Mouse (Mus musculus): ENCODE data around the gene Nav1. TPM values are rescaled to one million over a fixed set of nuclear protein-coding genes. Genes with fewer than 3 reads are reported as not detected.

The Nav1 gene
- total and polyA plus RNA-seq, 2 experiments from 2014 or later: 35.5 to 85.8 TPM

DNA sequence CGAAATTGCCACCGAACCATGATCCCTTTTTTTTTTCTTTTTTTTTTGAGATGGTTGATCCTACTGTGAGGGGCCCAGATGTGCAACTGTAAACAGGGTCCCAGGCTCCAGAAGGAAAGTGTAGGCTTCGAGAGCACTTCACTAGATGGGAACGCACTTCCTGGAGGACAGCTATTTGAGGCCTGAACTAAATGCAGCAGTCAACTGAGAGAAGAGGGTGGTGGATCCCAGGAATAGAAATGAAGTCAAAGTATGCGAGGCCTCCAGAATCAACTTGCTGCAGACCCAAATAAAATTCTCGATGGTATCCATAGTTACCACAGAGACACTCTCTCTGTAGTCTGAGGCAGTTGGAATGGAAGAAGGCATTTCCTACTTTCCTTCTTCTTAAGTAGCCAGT lies 168.3 kb downstream of the Nav1 start:
- H3K36me3 ChIP-seq (ENCODE audit: insufficient read depth): peaks cover 54% of the 10 kb centered on the region
- no peak overlapping the region for H3K9ac ChIP-seq
- no peak overlapping the region for H3K27ac ChIP-seq (ENCODE audit: low read depth, low read length)
- no peak for ATAC-seq
- no peaks in the 10 kb centered on the region for H3K9me3 ChIP-seq (ENCODE audit: low read length)
- H3K4me3 ChIP-seq (ENCODE audit: low read depth, low read length): no peak overlapping the region
- DNase-seq: no peak
- H3K27me3 ChIP-seq (ENCODE audit: insufficient read depth, low read length): no peaks in the 10 kb centered on the region
- no peak for TF ChIP-seq CTCF (IDR thresholded peaks at IDR 0.05; ENCODE audit: low read depth)
- WGBS: 93% methylated on average over 6 of the region's 6 CpGs
- H3K4me1 ChIP-seq (ENCODE audit: insufficient read depth): no peaks in the 10 kb centered on the region
- H3K4me2 ChIP-seq (ENCODE audit: low read depth): no peak overlapping the region

DNA sequence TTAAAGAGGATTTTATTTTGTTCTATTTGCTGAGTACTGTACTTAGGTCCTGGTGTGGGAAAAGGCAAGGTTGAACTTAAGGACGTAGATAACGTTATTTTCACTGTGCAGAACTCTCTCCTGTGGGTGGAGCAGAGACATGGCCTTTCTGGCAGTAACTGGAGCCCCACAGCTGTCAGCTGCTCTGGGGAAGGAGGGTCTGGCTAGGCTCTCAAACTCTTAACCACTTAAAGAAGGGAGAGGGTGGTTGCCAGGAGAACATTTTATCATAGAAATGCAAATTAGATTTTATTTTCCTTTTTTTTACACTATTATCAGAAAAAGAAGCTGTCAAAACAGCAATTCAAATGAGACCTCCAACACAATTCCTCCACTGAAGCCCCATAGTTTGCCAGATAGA lies 171.3 kb downstream of the Nav1 start:
- Histone ChIP-seq H3K9me3 (ENCODE audit: low read length) (no peaks in the 10 kb centered on the region), H3K4me2 (ENCODE audit: low read depth) (no peak overlapping the region), H3K4me1 (ENCODE audit: insufficient read depth) (no peaks in the 10 kb centered on the region), H3K27ac (ENCODE audit: low read depth, low read length) (no peak overlapping the region), H3K27me3 (ENCODE audit: insufficient read depth, low read length) (no peaks in the 10 kb centered on the region), H3K9ac (no peak overlapping the region), H3K36me3 (ENCODE audit: insufficient read depth) (peaks cover 26% of the 10 kb centered on the region), H3K4me3 (ENCODE audit: low read depth, low read length) (no peak overlapping the region)
- DNase-seq: peak; percentile 26
- ATAC-seq: peak; percentile 79; the same call in 1 of the 2 replicates
- TF ChIP-seq CTCF (IDR thresholded peaks at IDR 0.05; ENCODE audit: low read depth): no peak
- 16% methylated on average over 2 of the region's 2 CpGs for WGBS

DNA sequence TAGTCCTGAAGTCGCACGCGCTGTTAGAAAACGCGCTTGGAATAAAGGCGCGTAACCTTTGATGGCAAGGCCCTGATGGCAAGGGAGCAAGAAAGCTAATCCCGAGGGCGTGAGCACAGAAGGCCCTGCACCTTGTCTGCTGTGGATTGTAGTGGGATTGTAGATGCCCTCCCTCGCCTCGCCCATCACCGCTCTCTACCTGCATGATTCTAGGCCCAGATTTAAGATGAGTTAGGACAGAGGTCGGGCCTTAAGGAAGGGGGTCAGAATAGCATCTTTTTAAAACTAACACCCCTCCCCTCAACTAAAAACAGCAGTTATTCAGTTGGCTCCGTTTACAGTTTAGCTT lies 176.5 kb downstream of the Nav1 start:
- H3K4me3 ChIP-seq (ENCODE audit: low read depth, low read length): peak overlapping the region; percentile 95
- no peaks in the 10 kb centered on the region for H3K27me3 ChIP-seq (ENCODE audit: insufficient read depth, low read length)
- peak overlapping the region; percentile 68 for H3K4me2 ChIP-seq (ENCODE audit: low read depth)
- peaks cover 5% of the 10 kb centered on the region; the same call in 1 of the 2 replicates for H3K36me3 ChIP-seq (ENCODE audit: insufficient read depth)
- ATAC-seq (no peak; the same call in 1 of the 2 replicates), DNase-seq (no peak)
- H3K27ac ChIP-seq (ENCODE audit: low read depth, low read length): peak overlapping the region; percentile 93
- H3K4me1 ChIP-seq (ENCODE audit: insufficient read depth): peaks cover 13% of the 10 kb centered on the region
- TF ChIP-seq CTCF (IDR thresholded peaks at IDR 0.05; ENCODE audit: low read depth): no peak
- no peaks in the 10 kb centered on the region for H3K9me3 ChIP-seq (ENCODE audit: low read length)
- peak overlapping the region; percentile 85 for H3K9ac ChIP-seq
- WGBS: under 1% methylated on average over 14 of the region's 14 CpGs

DNA sequence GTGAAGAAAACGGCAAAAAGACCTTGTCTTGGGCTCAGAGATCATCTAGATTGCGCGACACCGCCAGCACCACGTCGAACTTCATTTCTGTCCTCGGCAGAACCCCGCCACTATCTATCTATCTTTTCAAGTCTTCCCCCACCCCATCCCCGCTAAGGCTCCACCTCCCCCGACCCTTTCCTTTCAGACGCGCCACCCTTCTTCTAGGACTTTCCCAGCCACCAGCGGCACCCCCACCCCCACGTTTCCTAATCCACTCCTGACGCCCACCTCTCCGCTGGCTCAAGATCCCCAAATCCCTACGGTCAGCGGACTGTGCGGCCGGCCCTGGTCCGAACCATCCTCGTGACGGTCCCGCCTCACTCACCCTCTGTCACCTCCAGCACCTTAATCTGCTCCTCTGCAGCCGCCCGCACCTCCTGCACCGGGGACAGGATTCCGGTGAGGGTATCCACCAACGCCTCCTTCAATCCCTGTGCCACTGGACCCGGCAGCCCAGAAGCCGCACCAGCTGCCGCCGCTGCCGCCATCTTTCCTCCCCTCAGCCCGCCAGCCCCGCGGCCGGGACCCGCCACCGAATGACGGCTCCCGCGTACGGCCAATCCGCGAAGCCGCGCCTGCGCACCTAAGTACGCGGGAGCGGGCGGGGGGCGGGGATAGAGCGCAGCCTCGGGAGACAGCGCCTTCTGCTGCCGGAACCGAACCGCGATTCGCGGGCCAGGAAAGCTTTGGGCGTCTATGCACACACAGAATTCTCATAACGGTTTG lies 177.0 kb downstream of the Nav1 start, which contains the start of gene Ipo9:
Ipo9 (minus strand) TSS at position 599 of the 768 bp plus-strand sequence.
- Histone ChIP-seq H3K36me3 (ENCODE audit: insufficient read depth) (peaks cover 5% of the 10 kb centered on the region; the same call in 1 of the 2 replicates), H3K4me3 (ENCODE audit: low read depth, low read length) (peak within 1 kb of the TSS; percentile 95), H3K27ac (ENCODE audit: low read depth, low read length) (peak within 1 kb of the TSS; percentile 93), H3K9ac (peak within 1 kb of the TSS; percentile 85), H3K27me3 (ENCODE audit: insufficient read depth, low read length) (no peaks in the 10 kb centered on the region), H3K4me2 (ENCODE audit: low read depth) (peak within 1 kb of the TSS; percentile 68), H3K9me3 (ENCODE audit: low read length) (no peaks in the 10 kb centered on the region), H3K4me1 (ENCODE audit: insufficient read depth) (peaks cover 13% of the 10 kb centered on the region)
- TF ChIP-seq CTCF (IDR thresholded peaks at IDR 0.05; ENCODE audit: low read depth): peak; percentile 85
- peak; percentile 98 for DNase-seq
- WGBS: 1% methylated on average over 65 of the region's 65 CpGs
- ATAC-seq: peak; percentile 98

DNA sequence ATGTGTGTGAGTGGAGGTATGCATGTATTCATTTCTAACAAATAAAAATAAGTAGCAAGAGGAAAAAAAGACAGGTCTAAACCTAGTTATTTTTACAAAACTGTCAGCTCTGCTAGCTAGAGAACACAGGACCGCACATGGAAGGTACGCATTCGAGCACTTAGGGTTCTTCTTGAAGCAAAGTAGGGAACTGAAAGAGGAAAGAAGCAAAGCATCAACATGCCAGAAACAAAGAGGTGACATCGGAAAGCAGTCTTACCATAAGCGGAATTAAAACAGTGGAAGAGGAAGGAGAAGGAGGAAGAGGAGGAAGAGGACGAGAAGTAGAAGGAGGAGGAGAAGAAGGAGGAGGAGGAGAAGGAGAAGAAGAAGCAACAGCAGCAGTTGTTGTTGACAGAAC lies 179.7 kb downstream of the Nav1 start:
- Histone ChIP-seq H3K9me3 (ENCODE audit: low read length) (no peaks in the 10 kb centered on the region), H3K36me3 (ENCODE audit: insufficient read depth) (peaks cover 11% of the 10 kb centered on the region; the same call in 1 of the 2 replicates), H3K4me2 (ENCODE audit: low read depth) (no peak overlapping the region), H3K27ac (ENCODE audit: low read depth, low read length) (no peak overlapping the region), H3K4me1 (ENCODE audit: insufficient read depth) (peaks cover 13% of the 10 kb centered on the region), H3K9ac (no peak overlapping the region), H3K27me3 (ENCODE audit: insufficient read depth, low read length) (no peaks in the 10 kb centered on the region), H3K4me3 (ENCODE audit: low read depth, low read length) (no peak overlapping the region)
- no peak for TF ChIP-seq CTCF (IDR thresholded peaks at IDR 0.05; ENCODE audit: low read depth)
- ATAC-seq: no peak
- DNase-seq: no peak
- 89% methylated on average over 6 of the region's 6 CpGs for WGBS

DNA sequence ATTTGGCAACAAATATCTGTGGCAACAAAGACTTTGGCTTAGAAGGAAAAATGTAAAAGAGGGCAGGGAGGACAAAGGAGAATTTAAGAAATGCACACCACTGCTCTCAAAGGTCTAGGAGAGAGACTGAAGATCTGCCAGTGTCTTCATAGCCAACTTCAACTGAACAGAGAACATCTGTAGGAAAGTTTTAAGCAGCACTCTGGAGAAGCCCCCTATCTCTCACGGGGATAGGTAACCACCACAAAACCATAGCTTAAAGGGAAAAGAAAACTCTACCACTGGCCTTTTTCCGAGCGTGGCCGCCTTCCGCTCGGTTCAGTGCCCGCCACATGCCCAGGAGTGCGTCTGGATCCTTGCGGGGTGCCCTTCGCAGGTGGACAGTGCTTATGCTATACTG lies 180.4 kb downstream of the Nav1 start:
- H3K9ac ChIP-seq: no peak overlapping the region
- H3K36me3 ChIP-seq (ENCODE audit: insufficient read depth): peaks cover 11% of the 10 kb centered on the region; the same call in 1 of the 2 replicates
- DNase-seq: no peak
- no peak for ATAC-seq
- WGBS: 94% methylated on average over 10 of the region's 10 CpGs
- no peak for TF ChIP-seq CTCF (IDR thresholded peaks at IDR 0.05; ENCODE audit: low read depth)
- H3K4me1 ChIP-seq (ENCODE audit: insufficient read depth): peaks cover 13% of the 10 kb centered on the region
- H3K27ac ChIP-seq (ENCODE audit: low read depth, low read length): no peak overlapping the region
- H3K4me2 ChIP-seq (ENCODE audit: low read depth): no peak overlapping the region
- H3K27me3 ChIP-seq (ENCODE audit: insufficient read depth, low read length): no peaks in the 10 kb centered on the region
- no peaks in the 10 kb centered on the region for H3K9me3 ChIP-seq (ENCODE audit: low read length)
- H3K4me3 ChIP-seq (ENCODE audit: low read depth, low read length): no peak overlapping the region

DNA sequence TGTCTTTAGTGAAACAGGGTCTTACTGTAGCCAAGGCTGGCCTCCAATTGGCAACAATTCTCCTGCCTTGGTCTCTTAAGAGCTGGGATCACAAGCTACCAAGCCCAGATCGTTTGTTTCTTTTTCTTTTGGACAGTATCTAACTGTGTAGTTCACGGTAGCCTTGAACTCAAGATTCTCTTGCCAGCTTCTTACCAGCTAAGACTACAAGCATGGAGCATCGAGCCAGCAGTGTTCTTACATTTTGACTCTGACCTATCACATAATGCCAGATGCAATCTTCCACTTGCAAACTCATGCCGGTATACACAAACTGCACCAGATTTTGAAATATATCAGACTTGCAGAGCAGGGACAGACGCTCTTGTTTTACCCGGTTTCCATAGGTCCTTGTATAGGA lies 184.3 kb downstream of the Nav1 start:
- WGBS: 92% methylated on average over 6 of the region's 6 CpGs
- H3K4me2 ChIP-seq (ENCODE audit: low read depth): no peak overlapping the region

More for the DNA sequence above, 184.3 kb downstream of the Nav1 start:
- ATAC-seq: no peak
- Histone ChIP-seq H3K36me3 (ENCODE audit: insufficient read depth) (peaks cover 34% of the 10 kb centered on the region), H3K9me3 (ENCODE audit: low read length) (no peaks in the 10 kb centered on the region), H3K4me3 (ENCODE audit: low read depth, low read length) (no peak overlapping the region), H3K4me1 (ENCODE audit: insufficient read depth) (no peaks in the 10 kb centered on the region), H3K27ac (ENCODE audit: low read depth, low read length) (no peak overlapping the region), H3K27me3 (ENCODE audit: insufficient read depth, low read length) (no peaks in the 10 kb centered on the region), H3K9ac (no peak overlapping the region)
- TF ChIP-seq CTCF (IDR thresholded peaks at IDR 0.05; ENCODE audit: low read depth): no peak
- DNase-seq: no peak

Measured in forebrain, postnatal 0 days (tissue).